Mouse (Mus musculus) lung, postnatal 0 days (tissue): ENCODE data around the gene Nat8f2.
"Not testable (repeated sequence)": the region's sequence is repeated elsewhere in the genome, so short reads cannot be mapped to it uniquely, and the experiment has no call there.

Experiments
- CTCF ChIP-seq: IDR thresholded peaks from 2 replicates; pipeline ENCODE4 v1.5.1; 2016; ENCODE audit warnings: antibody characterized with exemption, mild to moderate bottlenecking
- EP300 ChIP-seq: IDR thresholded peaks from 2 replicates; pipeline ENCODE4 v1.6.1; 2016; ENCODE audit warnings: antibody characterized with exemption, mild to moderate bottlenecking, control low read depth

DNA sequence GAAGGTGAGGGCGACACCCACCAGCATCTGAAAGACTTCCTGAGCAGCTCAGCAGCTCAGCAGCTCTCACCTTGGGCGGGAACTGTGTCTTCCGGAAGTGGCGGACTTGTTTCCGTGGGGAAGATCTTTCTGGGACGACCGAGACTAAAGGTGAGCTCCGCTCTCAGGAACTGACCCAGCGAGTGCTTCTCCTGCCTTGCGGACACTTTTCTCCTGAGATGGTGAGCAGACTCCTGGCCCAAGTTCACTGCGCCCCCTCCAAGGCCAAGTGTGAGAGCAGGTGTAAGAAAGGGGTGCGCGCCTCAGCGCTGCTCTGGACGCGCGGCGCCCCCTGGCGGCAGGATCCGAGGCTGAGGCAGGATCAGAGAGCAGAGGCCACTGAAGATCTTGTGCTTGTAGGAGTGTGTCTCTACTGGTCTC, 35.7 kb upstream of the Nat8f2 start, which contains the start of gene Nat8f4:
- not testable (repeated sequence) for TF ChIP-seq EP300
- TF ChIP-seq CTCF = peak; percentile 87
